Mouse (Mus musculus) C2C12 (cell line): Measurements from ENCODE around the gene Kcnc4.

Experiments used
- CTCF ChIP-seq: IDR thresholded peaks from one replicate; pipeline ENCODE4 v1.5.1; 2011; ENCODE audit not compliant: control insufficient read depth, insufficient read depth, insufficient read length
- MYOG ChIP-seq: IDR thresholded peaks from one replicate; pipeline ENCODE4 v1.6.1; 2011; ENCODE audit not compliant: control insufficient read depth, insufficient read length; ENCODE audit errors: extremely low read depth

- TF ChIP-seq MYOG (no peak), CTCF (no peak)
Observed at GRCm38 (mm10) chr3:107504542-107504941, 45.2 kb upstream of the Kcnc4 start.
